ENCODE assay signal across 9 mouse cellular contexts in genomic region chr17:78454189-78454977, GRCm38 (mm10). TPM values are rescaled to one million over a fixed set of nuclear protein-coding genes. Genes with fewer than 3 reads are reported as not detected.
DNase-seq lines count a peak whose midpoint lies in the region; ATAC-seq and TF ChIP-seq lines count a peak whose summit lies in the region.
"Had no signal": no experiment of that assay in that cellular context is flagged by ENCODE, and none has a peak within 500 bp of the region (broad histone marks: within the 10 kb centered on the region; RNA-seq: fewer than 3 reads in every experiment).

No protein-coding gene starts in this region.

- peak; percentile 17 for DNase-seq in gastrocnemius, postnatal 10 days
- no peak for DNase-seq in gastrocnemius, adult 8-10 months (ENCODE audit: low spot score in 2 of 2)
- DNase-seq in midbrain, embryonic 11.5 days (ENCODE audit: low spot score, missing footprints): no peak
- DNase-seq in midbrain, embryonic 10.5 days (ENCODE audit: low spot score): no peak
- peak; percentile 24 to 37 for DNase-seq in layer of hippocampus, adult 2 months (ENCODE audit: low spot score in 2 of 2)
- peak; percentile 13 for DNase-seq in retina, adult 2 months (ENCODE audit: low read depth, low spot score)
- no peak for DNase-seq in thymus, postnatal 4 days
- no peak for DNase-seq in natural killer cell, adult 2 months (ENCODE audit: low spot score in 2 of 2)

- H3K27me3 ChIP-seq in midbrain, embryonic 11.5 days (ENCODE audit: control insufficient read depth, insufficient read depth, low read length): no peaks in the 10 kb centered on the region
- H3K27me3 ChIP-seq in midbrain, embryonic 10.5 days (ENCODE audit: low read depth, poor library complexity, severe bottlenecking): no peaks in the 10 kb centered on the region

- no peak overlapping the region for H3K4me3 ChIP-seq in midbrain, embryonic 11.5 days (ENCODE audit: low read depth, low read length)
- no peak overlapping the region for H3K4me3 ChIP-seq in midbrain, embryonic 10.5 days
- peak overlapping the region; percentile 42 for H3K4me3 ChIP-seq in layer of hippocampus, adult 2 months

- no peaks in the 10 kb centered on the region for H3K36me3 ChIP-seq in midbrain, embryonic 11.5 days (ENCODE audit: control insufficient read depth, insufficient read depth, low read length)
- H3K36me3 ChIP-seq in midbrain, embryonic 10.5 days: no peaks in the 10 kb centered on the region

- H3K4me1 ChIP-seq in midbrain, embryonic 11.5 days (ENCODE audit: control insufficient read depth, insufficient read depth, low read length): no peaks in the 10 kb centered on the region
- H3K4me1 ChIP-seq in midbrain, embryonic 10.5 days: no peaks in the 10 kb centered on the region

- H3K27ac ChIP-seq in midbrain, embryonic 11.5 days (ENCODE audit: low read depth, low read length): no peak overlapping the region
- no peak overlapping the region for H3K27ac ChIP-seq in midbrain, embryonic 10.5 days (replicated peaks)
- no peak overlapping the region for H3K27ac ChIP-seq in layer of hippocampus, adult 2 months
- H3K27ac ChIP-seq: liver, embryonic 14.5 days had no signal

- TF ChIP-seq CTCF in layer of hippocampus, adult 2 months (conservative IDR thresholded peaks at IDR 0.05): no peak

- no peak overlapping the region for H3K4me2 ChIP-seq in midbrain, embryonic 11.5 days

- no peak overlapping the region for H3K9ac ChIP-seq in midbrain, embryonic 11.5 days (ENCODE audit: low read length)
- H3K9ac ChIP-seq: liver, embryonic 14.5 days had no signal

- no peaks in the 10 kb centered on the region for H3K9me3 ChIP-seq in midbrain, embryonic 11.5 days (ENCODE audit: control insufficient read depth, low read length)
- no peaks in the 10 kb centered on the region for H3K9me3 ChIP-seq in midbrain, embryonic 10.5 days (replicated peaks)

- ATAC-seq in midbrain, embryonic 11.5 days (ENCODE audit: low FRiP score): 0 out of 2 replicates have a peak, but pooled peaks have one; percentile 27

- WGBS in midbrain, embryonic 11.5 days: 81% methylated on average over 21 of the region's 21 CpGs
- 81% methylated on average over 21 of the region's 21 CpGs for WGBS in midbrain, embryonic 10.5 days

RNA-seq across cellular contexts. Expression of gene Fez2, which starts 36.4 kb away (rescaled TPM):
- 10 to 100 TPM; 54.8 to 61.1 TPM for total RNA-seq in gastrocnemius, postnatal 10 days (2021)
- 10 to 100 TPM; 60.3 to 95.0 (median 77.1) TPM for total RNA-seq in gastrocnemius, adult 8-10 months (2022)
- polyA plus RNA-seq in midbrain, embryonic 11.5 days (2014; fragmentation: Nextera tagmentation; extraction: Ambion mirVana): 57.5 and 60.4 TPM in 2 replicates
- 43.5 and 50.3 TPM in 2 replicates for polyA plus RNA-seq in midbrain, embryonic 10.5 days (2016; fragmentation: Nextera tagmentation; extraction: Ambion mirVana)
- total RNA-seq in layer of hippocampus, adult 2 months (2021): 10 to 100 TPM; 30.9 to 32.1 TPM

RNA-seq across cellular contexts. Expression of gene Vit, which starts 53.5 kb away (rescaled TPM):
- 1 to 10 TPM; 2.3 to 2.7 TPM for total RNA-seq in gastrocnemius, postnatal 10 days (2021)
- total RNA-seq in gastrocnemius, adult 8-10 months (2022): 1 to 10 TPM in 2 of 4 experiments, under 1 TPM in 2; 0.65 to 2.8 (median 1.3) TPM
- polyA plus RNA-seq in midbrain, embryonic 11.5 days (2014; fragmentation: Nextera tagmentation; extraction: Ambion mirVana): 4.8 and 5.8 TPM in 2 replicates
- 9.7 and 11.3 TPM in 2 replicates for polyA plus RNA-seq in midbrain, embryonic 10.5 days (2016; fragmentation: Nextera tagmentation; extraction: Ambion mirVana)
- 1 to 10 TPM; 4.6 to 6.3 TPM for total RNA-seq in layer of hippocampus, adult 2 months (2021)

Comparison
In these comparisons a context has a peak if more than half of its experiments do, and no peak if none do; other contexts are left out.
1. DNase-seq: peak in gastrocnemius, postnatal 10 days (single experiment), layer of hippocampus, adult 2 months (2 of 2) and retina, adult 2 months (single experiment); none in gastrocnemius, adult 8-10 months (0 of 2), midbrain, embryonic 11.5 days (single experiment), midbrain, embryonic 10.5 days (single experiment), thymus, postnatal 4 days (single experiment) and natural killer cell, adult 2 months (0 of 2).